Mouse (Mus musculus): Measurements from ENCODE around the gene Tcaf3.

DNA sequence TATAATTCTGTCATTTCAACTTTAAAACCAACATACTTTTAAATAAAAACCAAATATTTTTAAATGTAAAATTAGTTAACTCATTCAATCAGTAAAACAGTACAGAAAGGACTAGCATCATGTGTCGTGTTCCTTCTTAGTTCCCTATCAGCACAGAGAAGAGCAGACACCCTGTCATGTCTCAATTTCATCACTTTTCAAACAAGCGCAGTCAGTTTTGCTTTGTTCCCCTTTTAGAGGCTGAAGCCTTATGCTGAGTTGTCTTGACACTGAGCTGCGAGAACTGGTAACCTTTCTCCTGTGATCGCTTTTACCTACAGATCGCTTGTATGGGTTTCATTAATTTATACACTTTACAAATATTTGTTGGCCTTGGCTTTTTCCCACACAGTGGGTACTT lies 36.9 kb upstream of the Tcaf3 start:
- TF ChIP-seq CTCF (IDR thresholded peaks at IDR 0.05; ENCODE audit: borderline replicate concordance, insufficient read depth, low read length), result no peak
- TF ChIP-seq POLR2A (IDR thresholded peaks at IDR 0.05; ENCODE audit: low read depth, low read length), result no peak

Measured in embryonic fibroblast, embryonic 13.5 days (primary cell).